Mouse (Mus musculus): ENCODE data around the gene Mettl6. TPM values are rescaled to one million over a fixed set of nuclear protein-coding genes. Genes with fewer than 3 reads are reported as not detected.

Gene Mettl6
- polyA plus RNA-seq (2012; rRNA removed) = 0.73 and 1.1 TPM in 2 replicates

DNA sequence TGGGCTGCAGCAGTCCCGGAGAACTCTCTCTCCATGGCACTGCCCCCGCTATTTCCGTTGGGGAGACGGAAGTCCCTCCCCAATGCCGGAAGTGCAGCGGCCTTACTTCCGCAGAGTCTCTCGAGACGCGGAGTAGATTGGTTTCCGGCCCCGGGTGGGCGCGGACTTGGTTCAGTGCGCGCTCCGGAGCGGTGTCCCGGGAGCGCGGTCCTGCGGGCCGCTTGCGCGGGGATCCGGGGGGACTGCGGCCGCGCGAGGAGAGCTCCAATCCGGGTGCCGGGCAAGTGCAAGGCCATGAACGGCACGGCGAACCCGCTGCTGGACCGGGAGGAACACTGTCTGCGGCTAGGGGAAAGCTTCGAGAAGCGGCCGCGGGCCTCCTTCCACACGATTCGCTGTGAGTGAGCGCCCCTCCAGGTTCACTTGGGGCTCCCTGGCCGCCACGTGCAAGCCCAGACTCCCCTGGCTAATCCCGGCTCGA lies at the start of gene Mettl6:
Gene Mettl6, minus strand, starts transcription at position 66 of the 481 bp plus-strand sequence.

DNA sequence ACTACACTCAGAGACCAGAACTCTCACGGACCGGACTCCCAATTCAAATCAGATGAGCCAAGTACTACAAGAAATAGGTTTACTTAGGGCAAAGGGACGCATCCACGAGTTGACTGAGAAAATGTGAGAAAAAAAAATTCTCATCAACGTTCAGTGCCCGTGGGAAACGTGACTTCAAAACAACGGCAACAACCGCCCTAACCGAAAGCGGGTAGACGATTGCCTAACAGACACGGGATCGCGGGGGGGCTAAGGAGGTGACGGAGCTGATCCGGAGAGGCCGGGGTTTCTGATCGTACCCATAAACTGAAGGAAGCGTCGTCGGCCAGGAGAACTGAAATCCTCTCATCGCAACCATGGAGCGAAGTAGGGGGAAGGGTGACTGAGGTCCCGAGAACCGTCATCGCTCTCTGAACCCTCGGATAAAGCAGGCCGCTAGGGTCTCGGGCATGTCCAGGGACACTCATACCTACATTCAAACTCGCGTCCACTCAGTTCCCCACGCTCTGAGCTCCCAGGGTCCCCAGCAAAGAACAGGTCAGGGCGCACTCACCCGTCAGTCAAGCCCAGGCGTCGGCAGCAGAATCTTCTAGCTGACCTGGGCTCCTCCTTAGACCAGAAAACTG lies 378 bp downstream of the Mettl6 start, which contains the start of gene Eaf1:
Gene Eaf1, plus strand, starts transcription at position 51 of the 626 bp plus-strand sequence.

DNA sequence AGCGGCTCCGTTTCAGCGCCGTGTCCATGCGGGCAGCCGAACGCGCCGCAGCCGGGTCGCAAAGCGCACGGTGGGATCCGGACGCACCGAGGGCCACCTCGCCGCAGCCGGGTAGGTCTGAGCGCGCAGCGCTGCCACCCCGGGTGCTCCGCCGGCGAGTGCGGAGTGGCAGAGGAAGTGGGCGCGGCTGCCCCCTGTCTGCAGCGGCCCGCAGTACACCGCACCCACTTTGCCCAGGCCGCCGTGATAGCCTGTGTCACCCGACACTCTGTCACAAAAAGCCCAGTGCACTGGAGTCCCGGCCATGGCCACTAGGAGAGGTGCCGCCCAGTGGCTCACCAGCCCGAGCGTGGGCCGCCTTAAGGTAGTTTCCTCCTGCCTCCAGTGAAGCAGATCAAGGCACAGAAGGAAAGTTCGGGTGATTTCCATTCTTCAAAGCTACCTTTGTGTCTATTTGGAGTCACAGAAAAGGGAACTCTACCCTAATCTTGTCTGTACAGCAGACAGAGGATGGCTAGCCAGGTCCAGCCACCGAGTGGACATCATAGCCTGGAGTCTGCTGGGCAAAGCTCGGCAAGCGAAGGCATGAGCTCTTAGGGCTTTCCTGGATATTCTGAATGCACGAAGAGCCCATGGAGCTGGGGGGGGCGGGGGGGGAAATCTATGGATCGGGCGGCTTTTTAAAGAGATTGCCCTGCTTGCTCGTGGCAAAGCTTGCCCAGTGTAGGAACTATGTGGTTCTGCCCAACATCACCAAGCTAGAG lies 58.7 kb downstream of the Mettl6 start, which contains the start of gene Sh3bp5:
Gene Sh3bp5, minus strand, starts transcription at position 149 of the 764 bp plus-strand sequence.

Other genes with a start within 250 kb of the Mettl6 start
- gene Phf7, start 243.7 kb downstream of the Mettl6 start, polyA plus RNA-seq (2012; rRNA removed) = 1.7 and 2.4 TPM in 2 replicates
- 17.5 and 18.8 TPM in 2 replicates for gene Bap1, start 243.6 kb downstream of the Mettl6 start, polyA plus RNA-seq (2012; rRNA removed)
- gene Dnah1, start 171.1 kb downstream of the Mettl6 start, polyA plus RNA-seq (2012; rRNA removed) = 0.02 and 0.08 TPM in 2 replicates
- gene Capn7, start 158.4 kb downstream of the Mettl6 start, polyA plus RNA-seq (2012; rRNA removed) = 2.9 and 4.1 TPM in 2 replicates
- 1.4 TPM in 2 replicates for gene Sh3bp5, start 59.0 kb downstream of the Mettl6 start, polyA plus RNA-seq (2012; rRNA removed)
- gene Eaf1, start 641 bp downstream of the Mettl6 start, polyA plus RNA-seq (2012; rRNA removed) = 19.3 and 20.4 TPM in 2 replicates
- 0.55 and 0.57 TPM in 2 replicates for gene Colq, start 96.3 kb upstream of the Mettl6 start, polyA plus RNA-seq (2012; rRNA removed)
- not detected in 2 replicates for gene Gm49387, start 145.8 kb upstream of the Mettl6 start, polyA plus RNA-seq (2012; rRNA removed)
- gene Btd, start 146.0 kb upstream of the Mettl6 start, polyA plus RNA-seq (2012; rRNA removed) = 5.2 and 6.4 TPM in 2 replicates
- 1.0 and 2.9 TPM in 2 replicates for gene Hacl1, start 146.2 kb upstream of the Mettl6 start, polyA plus RNA-seq (2012; rRNA removed)

Measured in stomach, adult 2 months (tissue).